Mouse (Mus musculus): ENCODE measurements around the gene Ccdc60.

DNA sequence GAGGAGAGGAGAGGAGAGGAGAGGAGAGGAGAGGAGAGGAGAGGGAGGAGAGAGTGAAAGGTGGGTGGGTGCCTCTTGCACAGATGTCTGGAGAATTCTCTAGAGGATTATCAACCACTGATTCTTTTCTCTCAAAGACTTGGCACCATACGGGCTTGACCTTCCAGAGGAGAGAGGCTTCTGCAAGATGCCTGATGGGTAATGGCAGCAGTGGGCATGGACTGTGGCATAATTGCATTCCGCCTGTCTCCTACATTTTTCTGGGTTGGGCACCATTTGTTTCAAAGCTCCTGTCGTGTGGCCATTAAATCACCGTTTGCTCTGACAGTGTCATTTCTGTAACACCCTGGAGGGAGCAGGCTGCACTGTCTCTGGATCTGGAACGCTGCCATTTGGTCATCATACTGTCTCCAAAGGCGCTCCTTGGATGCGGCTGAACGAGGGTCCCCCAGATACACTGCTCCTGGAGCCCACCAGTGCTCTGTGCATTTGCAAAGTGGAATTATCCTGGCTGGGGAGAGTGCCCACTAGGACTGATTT, 30.4 kb downstream of the Ccdc60 start:
- TF ChIP-seq CTCF (IDR thresholded peaks at IDR 0.05; ENCODE audit: low read depth): no peak
- TF ChIP-seq EP300 (IDR thresholded peaks at IDR 0.05; ENCODE audit: low read depth): no peak

Measured in heart, postnatal 0 days (tissue).